Mouse (Mus musculus): ENCODE measurements around the gene Zeb2.

DNA sequence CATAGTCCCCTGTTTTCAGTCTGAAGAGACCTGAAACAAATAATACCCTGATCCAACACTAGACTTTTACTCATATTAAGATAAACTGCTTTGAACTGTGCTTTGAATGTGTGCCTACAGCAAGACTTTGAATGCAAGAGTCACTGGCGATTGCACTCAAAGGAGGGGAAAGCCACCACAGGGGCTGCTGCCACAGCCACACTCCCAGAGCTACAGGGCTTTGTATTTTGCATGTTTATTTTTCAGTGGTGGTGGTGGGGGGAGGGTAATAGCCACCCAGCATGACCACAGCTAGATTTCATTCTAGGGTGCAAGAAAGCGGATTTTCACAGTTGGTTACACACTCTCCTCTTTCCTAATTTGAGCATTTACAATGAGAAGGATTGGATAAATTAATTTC is 2.6 kb downstream of the Zeb2 start:
- TF ChIP-seq POLR2A (IDR thresholded peaks at IDR 0.05; ENCODE audit: insufficient read length, low read depth) = no peak
- no peak for TF ChIP-seq USF1 (IDR thresholded peaks at IDR 0.05; ENCODE audit: low read depth)
- no peak for TF ChIP-seq TCF3 (IDR thresholded peaks at IDR 0.05; ENCODE audit: insufficient read length, low read depth)
- TF ChIP-seq CEBPB (IDR thresholded peaks at IDR 0.05; ENCODE audit: insufficient read depth, poor library complexity, severe bottlenecking) = 0 out of 2 replicates have a peak, but pooled peaks have one; percentile 2
